Mouse (Mus musculus): ENCODE measurements around the gene Alox12e.
"Not testable (repeated sequence)": the region's sequence is repeated elsewhere in the genome, so short reads cannot be mapped to it uniquely, and the experiment has no call there.

Gene Alox12e

GRCm38 (mm10) chr11:70322528-70322927 lies at the start of gene Alox12e:
TSS of gene Alox12e (minus strand) at chr11:70322628.
- no peak for DNase-seq

GRCm38 (mm10) chr11:70368626-70369025 lies 46.2 kb upstream of the Alox12e start:
- not testable (repeated sequence) for DNase-seq

- DNase-seq: not testable (repeated sequence)
These were observed 45.3 kb upstream of the Alox12e start for GRCm38 (mm10) chr11:70367701-70368100.

- DNase-seq: peak; percentile 11
These were observed 29.4 kb upstream of the Alox12e start, which contains the start of gene Alox15 for GRCm38 (mm10) chr11:70351868-70352267. TSS of gene Alox15 (minus strand) at chr11:70352031.

GRCm38 (mm10) chr11:70348630-70349029 lies 26.2 kb upstream of the Alox12e start:
- no peak for DNase-seq

- DNase-seq: no peak
These were observed 25.4 kb upstream of the Alox12e start for GRCm38 (mm10) chr11:70347861-70348260.

GRCm38 (mm10) chr11:70345546-70345945 lies 23.1 kb upstream of the Alox12e start:
- no peak for DNase-seq

- no peak for DNase-seq
These were observed 22.6 kb upstream of the Alox12e start for GRCm38 (mm10) chr11:70345061-70345460.

GRCm38 (mm10) chr11:70339481-70339880 lies 17.1 kb upstream of the Alox12e start:
- DNase-seq: no peak

GRCm38 (mm10) chr11:70334477-70334876 lies 12.0 kb upstream of the Alox12e start:
- DNase-seq: peak; percentile 72

- DNase-seq: no peak
These were observed 2.3 kb upstream of the Alox12e start for GRCm38 (mm10) chr11:70324726-70325125.

- DNase-seq: peak; percentile 57
These were observed 764 bp downstream of the Alox12e start for GRCm38 (mm10) chr11:70321664-70322063.

- no peak for DNase-seq
These were observed 2.8 kb downstream of the Alox12e start for GRCm38 (mm10) chr11:70319614-70320013.

- peak; percentile 30 for DNase-seq
These were observed 8.6 kb downstream of the Alox12e start for GRCm38 (mm10) chr11:70313833-70314232.

GRCm38 (mm10) chr11:70309341-70309740 lies 13.1 kb downstream of the Alox12e start:
- DNase-seq: peak; percentile 89

GRCm38 (mm10) chr11:70308296-70308695 lies 14.1 kb downstream of the Alox12e start:
- DNase-seq: peak; percentile 35

- DNase-seq: peak; percentile 13
These were observed 16.3 kb downstream of the Alox12e start for GRCm38 (mm10) chr11:70306159-70306558.

GRCm38 (mm10) chr11:70302293-70302692 lies 20.1 kb downstream of the Alox12e start:
- DNase-seq: peak; percentile 26

GRCm38 (mm10) chr11:70297836-70298454 lies 24.5 kb downstream of the Alox12e start:
- DNase-seq: peak; percentile 19

GRCm38 (mm10) chr11:70297405-70297804 lies 25.0 kb downstream of the Alox12e start:
- DNase-seq: no peak

- no peak for DNase-seq
These were observed 28.5 kb downstream of the Alox12e start for GRCm38 (mm10) chr11:70293881-70294280.

GRCm38 (mm10) chr11:70291235-70291634 lies 31.2 kb downstream of the Alox12e start:
- DNase-seq: no peak

GRCm38 (mm10) chr11:70289236-70289635 lies 33.2 kb downstream of the Alox12e start:
- DNase-seq: no peak

GRCm38 (mm10) chr11:70288102-70288501 lies 34.3 kb downstream of the Alox12e start:
- DNase-seq: no peak

GRCm38 (mm10) chr11:70285686-70286085 lies 36.7 kb downstream of the Alox12e start:
- no peak for DNase-seq

All from lung, postnatal 36 days (tissue).